Mouse (Mus musculus) liver, postnatal 0 days (tissue): ENCODE measurements around the gene Atp8a2.

ENCODE experiments used
- CTCF ChIP-seq: sonication (generic); IDR thresholded peaks from 2 replicates; pipeline ENCODE4 v1.5.1; 2016; ENCODE audit warnings: antibody characterized with exemption, low read depth
- EP300 ChIP-seq: IDR thresholded peaks from 2 replicates; pipeline ENCODE4 v1.6.1; 2016; ENCODE audit warnings: antibody characterized with exemption, low read depth, mild to moderate bottlenecking

- TF ChIP-seq CTCF, result no peak
- TF ChIP-seq EP300, result no peak
Measured at GRCm38 (mm10) chr14:59739446-59739845, 457.5 kb downstream of the Atp8a2 start.
